Mouse (Mus musculus): ENCODE results near the gene Llph. TPM values are rescaled to one million over a fixed set of nuclear protein-coding genes. Genes with fewer than 3 reads are reported as not detected.

Gene Llph
- polyA plus RNA-seq, 1 experiment from 2014 or later: 55.5 TPM

Other genes starting within 250 kb of the Llph start
- 10.0 and 10.7 TPM in 2 replicates for gene Helb, start 114.1 kb upstream of the Llph start, polyA plus RNA-seq (2016; fragmentation: Nextera tagmentation; extraction: Ambion mirVana)
- 76.1 and 86.1 TPM in 2 replicates for gene Tmbim4, start 25.5 kb upstream of the Llph start, polyA plus RNA-seq (2016; fragmentation: Nextera tagmentation; extraction: Ambion mirVana)
- 0.63 and 0.82 TPM in 2 replicates for gene Irak3, start 24.9 kb upstream of the Llph start, polyA plus RNA-seq (2016; fragmentation: Nextera tagmentation; extraction: Ambion mirVana)
- gene Hmga2, start 249.4 kb downstream of the Llph start, polyA plus RNA-seq (2016; fragmentation: Nextera tagmentation; extraction: Ambion mirVana): 16.1 TPM in 2 replicates